Mouse (Mus musculus) cerebellum, adult 2 months (tissue): ENCODE data around the gene Gm28374. TPM values are rescaled to one million over a fixed set of nuclear protein-coding genes. Genes with fewer than 3 reads are reported as not detected.
A peak's percentile ranks its signal among the peaks of the same experiment; 100 is the strongest.
"Not testable (repeated sequence)": the region's sequence is repeated elsewhere in the genome, so short reads cannot be mapped to it uniquely, and the experiment has no call there.

Source experiments
- DNase-seq, 2 experiments: peaks; one replicate each; pipeline ENCODE4 v3.0.0; 2021
- H3K27ac ChIP-seq: fragments of 200-500 bp; 2 replicates; pipeline ENCODE4 v1.5.1; 2012; ENCODE audit warnings: low read length, control low read depth, inconsistent platforms; ENCODE audit not compliant: insufficient read depth
- H3K27me3 ChIP-seq: fragments of 200-500 bp; 2 replicates; pipeline ENCODE4 v1.6.1; 2012; ENCODE audit warnings: inconsistent platforms, mild to moderate bottlenecking, low read length, moderate library complexity; ENCODE audit not compliant: control insufficient read depth, insufficient read depth
- H3K4me1 ChIP-seq: fragments of 200-500 bp; 2 replicates; pipeline ENCODE4 v1.6.1; 2011; ENCODE audit warnings: low read length; ENCODE audit not compliant: control insufficient read depth, insufficient read depth
- H3K4me3 ChIP-seq: fragments of 200-500 bp; replicated peaks from 2 replicates; pipeline ENCODE3; 2011; ENCODE audit warnings: mild to moderate bottlenecking, low read depth, low read length, control low read depth; ENCODE audit not compliant: insufficient read depth
- CTCF ChIP-seq: fragments of 200-500 bp; IDR thresholded peaks from 2 replicates; pipeline ENCODE4 v1.5.1; 2011; ENCODE audit warnings: low read depth, mild to moderate bottlenecking, control low read depth, low read length, moderate library complexity, borderline replicate concordance; ENCODE audit not compliant: insufficient read depth
- POLR2A ChIP-seq: fragments of 200-500 bp; IDR thresholded peaks from 2 replicates; pipeline ENCODE4 v1.6.1; 2011; ENCODE audit warnings: low read length, control low read depth, borderline replicate concordance; ENCODE audit not compliant: insufficient read depth
- WGBS: fragments of 180-500 bp; shearing (Covaris S2); methylation state at CpG from one replicate; pipeline ENCODE4 v1.1.7; 2018; 5-methylcytosine and 5-hydroxymethylcytosine counted together
- polyA plus RNA-seq: library from polyadenylated mRNA; depleted of rRNA; stranded (reverse); fragments of >200 nt; gene quantifications from 2 replicates; pipeline ENCODE4 v1.2.3, GENCODE M21; 2012

The Gm28374 gene
- polyA plus RNA-seq, 1 experiment = 1.3 TPM

DNA sequence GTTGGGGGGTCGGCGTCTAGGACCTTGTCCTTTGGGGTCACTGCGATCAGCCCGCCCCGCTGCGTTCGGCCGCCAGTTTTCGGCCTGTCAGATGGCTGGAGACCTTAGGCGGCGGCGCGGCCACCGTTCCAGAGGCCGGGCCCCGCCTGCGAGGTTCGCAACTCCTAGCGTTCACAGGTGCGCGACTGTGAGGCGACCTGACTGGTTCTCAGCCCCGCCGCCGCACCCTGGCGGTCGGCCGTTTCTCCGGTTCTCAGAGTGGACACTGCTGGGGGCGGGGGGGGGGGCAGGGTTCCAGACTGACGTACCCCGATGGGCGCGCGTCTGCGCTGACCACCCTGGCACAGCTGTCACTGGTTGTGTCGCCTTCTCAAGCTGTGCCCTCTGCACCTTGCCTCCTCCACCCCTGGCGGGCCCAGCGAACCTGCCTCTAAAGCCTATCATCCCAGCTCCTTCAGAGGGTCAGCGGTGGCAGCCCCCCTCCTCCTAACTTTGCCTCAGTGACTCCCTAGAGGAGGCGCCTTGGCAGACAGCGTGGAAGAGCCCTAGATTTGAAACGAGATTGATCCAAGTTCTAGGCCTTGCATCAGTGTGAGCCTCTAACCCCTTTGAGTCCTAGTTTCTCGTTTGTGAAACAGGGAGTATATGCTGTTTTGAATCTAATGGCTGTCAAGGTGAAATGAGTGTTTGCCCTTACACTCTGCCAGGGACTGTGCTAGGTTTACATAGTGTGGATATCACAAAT, 34.7 kb downstream of the Gm28374 start:
- TF ChIP-seq CTCF = no peak
- no peak for TF ChIP-seq POLR2A
- DNase-seq = no peak

DNA sequence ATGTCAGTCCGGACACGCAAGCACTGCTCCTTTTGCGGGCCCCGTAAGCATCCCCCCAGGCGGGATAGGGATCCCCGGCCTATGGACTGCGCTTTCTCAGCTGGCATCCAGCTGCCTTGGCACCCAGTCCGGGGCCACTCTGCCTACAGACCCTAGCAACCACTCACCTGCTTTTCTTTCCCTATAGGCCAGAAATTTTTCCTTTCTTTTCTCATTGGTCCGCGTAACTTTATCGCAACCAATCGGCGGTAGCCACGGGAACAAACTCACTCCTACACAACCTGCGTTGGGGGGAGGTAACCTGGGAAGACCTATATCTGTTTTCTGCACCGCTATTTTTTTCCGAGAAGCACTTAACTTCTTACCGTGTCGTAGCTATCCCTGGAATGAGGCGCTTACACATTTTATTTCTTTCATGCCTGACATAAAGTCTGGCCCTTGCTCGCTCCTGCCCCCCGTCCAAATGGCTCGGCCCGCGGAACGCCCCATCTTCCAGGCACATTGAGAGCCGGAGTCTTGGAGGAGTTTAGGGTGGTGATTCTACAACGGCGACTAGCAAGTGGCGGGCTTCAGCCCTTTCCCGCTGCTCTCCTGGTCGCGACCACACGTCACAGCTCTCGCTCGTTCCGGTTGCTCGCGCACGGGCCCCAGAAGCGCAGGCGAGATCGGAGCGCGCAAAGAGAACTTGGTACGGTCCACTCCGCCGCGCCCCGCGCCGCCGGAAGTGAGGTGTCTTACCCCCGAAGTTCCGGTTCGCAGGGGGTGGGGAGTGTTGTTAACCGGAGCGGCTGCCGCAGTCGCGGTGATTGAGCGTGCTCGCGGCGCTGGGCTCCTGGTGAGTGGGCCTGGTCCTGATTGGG, 35.5 kb downstream of the Gm28374 start, which contains the start of gene Syvn1:
TSS of gene Syvn1 (plus strand) at position 283 of the 860 bp plus-strand sequence.
- TF ChIP-seq CTCF (no peak), POLR2A (peak; percentile 78)
- H3K4me1 ChIP-seq = no peaks in the 10 kb centered on the region; the same call in 1 of the 2 replicates
- DNase-seq = peak; percentile 94 to 96
- no peaks in the 10 kb centered on the region for H3K27me3 ChIP-seq
- H3K27ac ChIP-seq = peak within 1 kb of the TSS; percentile 96
- under 1% methylated on average over 65 of the region's 65 CpGs for WGBS
- peak within 1 kb of the TSS; percentile 87 for H3K4me3 ChIP-seq

More for the DNA sequence above, 34.7 kb downstream of the Gm28374 start:
- H3K4me3 ChIP-seq = peak overlapping the region; percentile 87
- H3K4me1 ChIP-seq = no peaks in the 10 kb centered on the region; the same call in 1 of the 2 replicates
- H3K27me3 ChIP-seq = no peaks in the 10 kb centered on the region
- H3K27ac ChIP-seq = peak overlapping the region; percentile 64; the same call in 1 of the 2 replicates
- whole genome bisulfite sequencing = 1% methylated on average over 41 of the region's 44 CpGs

DNA sequence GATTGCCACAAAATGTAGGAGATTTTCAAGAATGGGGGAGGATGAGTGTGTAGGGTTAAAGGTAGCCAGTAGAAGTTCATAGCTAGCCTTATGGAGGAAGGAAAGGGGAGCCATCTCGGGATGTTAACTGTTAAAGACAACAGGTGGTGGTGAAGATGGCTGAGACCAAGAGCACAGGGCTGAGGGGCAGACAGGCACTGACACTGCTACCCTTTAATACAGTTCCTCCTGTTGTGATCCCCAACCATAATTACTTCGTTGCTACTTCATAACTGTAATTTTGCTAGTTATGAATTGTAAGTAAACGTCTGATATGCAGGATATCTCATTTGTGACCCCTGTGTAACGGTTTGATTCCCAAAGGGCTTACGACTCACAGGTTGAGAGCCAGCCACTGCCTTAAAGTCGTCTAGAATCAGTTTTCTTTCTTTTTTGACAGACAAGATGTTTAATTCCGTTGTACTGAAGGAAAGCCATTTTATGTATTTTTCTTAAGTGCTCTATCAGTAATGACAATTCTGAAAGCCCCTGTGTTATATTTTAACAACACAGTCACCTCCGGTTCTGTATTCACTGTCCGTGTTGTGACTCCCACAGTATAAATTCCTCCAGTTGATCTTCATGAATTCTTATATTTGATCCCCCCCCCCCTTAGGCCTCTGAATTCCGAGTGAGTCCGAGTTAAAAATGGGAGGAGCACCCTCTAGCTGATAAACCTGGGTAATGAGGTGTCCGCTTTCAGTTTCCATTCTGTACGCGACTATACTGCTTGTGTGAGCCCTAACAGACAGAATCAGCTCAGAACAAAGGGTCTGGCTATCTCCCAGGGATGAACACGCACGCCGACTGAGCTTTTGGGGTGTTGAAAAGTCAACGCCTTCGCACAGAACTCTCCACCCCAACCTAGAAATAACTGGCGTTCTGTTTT, 36.4 kb downstream of the Gm28374 start:
- DNase-seq = no peak
- Histone ChIP-seq H3K4me1 (no peaks in the 10 kb centered on the region), H3K4me3 (peak overlapping the region; percentile 87), H3K27ac (peak overlapping the region; percentile 92), H3K27me3 (no peaks in the 10 kb centered on the region)
- no peak for TF ChIP-seq CTCF
- no peak for TF ChIP-seq POLR2A
- WGBS = 9% methylated on average over 20 of the region's 20 CpGs

DNA sequence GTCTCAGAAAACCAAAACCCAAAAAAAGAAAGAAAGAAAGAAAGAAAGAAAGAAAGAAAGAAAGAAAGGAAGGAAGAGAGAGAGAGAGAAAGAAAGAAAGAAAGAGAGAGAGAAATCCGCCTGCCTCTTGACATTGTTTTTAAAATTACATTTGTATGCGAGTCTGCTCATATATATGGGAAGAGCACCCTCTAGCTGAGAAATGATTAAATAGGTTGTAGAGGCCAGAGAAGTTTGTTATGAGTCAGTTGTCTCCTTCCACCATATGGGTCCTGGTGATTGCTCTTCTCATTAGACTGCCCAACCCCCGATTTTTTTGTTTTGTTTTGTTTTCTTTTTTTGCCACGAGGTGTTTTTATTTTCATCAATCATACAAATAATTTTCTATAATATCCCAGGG, 38.0 kb downstream of the Gm28374 start:
- not testable (repeated sequence) for H3K27me3 ChIP-seq, H3K4me1 ChIP-seq, H3K4me3 ChIP-seq, H3K27ac ChIP-seq, DNase-seq
- WGBS = 41% methylated on average over 4 of the region's 4 CpGs

DNA sequence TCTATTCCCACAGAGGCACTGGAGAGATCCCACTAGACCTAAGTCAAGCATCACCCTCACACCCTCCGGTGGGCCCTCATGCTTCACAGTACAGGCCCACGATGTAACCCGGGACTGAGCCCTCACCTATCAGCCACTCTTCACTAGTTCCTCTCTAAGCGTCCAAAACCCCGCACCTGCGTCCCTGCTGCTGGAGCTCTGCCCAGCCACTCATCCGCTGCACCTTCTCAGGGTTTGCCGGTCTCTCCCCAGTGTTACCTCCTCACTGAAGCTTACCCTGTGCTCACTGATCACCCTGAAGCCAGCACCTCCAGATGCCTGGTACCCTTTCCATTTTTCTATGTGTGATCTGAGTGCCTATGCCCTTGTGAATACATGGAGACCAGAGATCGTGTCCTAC, 39.8 kb downstream of the Gm28374 start:
- WGBS = 31% methylated on average over 9 of the region's 9 CpGs
- no peak for TF ChIP-seq POLR2A
- TF ChIP-seq CTCF = no peak
- Histone ChIP-seq H3K27ac (no peak overlapping the region), H3K27me3 (no peaks in the 10 kb centered on the region), H3K4me1 (no peaks in the 10 kb centered on the region), H3K4me3 (no peak overlapping the region)
- no peak for DNase-seq

DNA sequence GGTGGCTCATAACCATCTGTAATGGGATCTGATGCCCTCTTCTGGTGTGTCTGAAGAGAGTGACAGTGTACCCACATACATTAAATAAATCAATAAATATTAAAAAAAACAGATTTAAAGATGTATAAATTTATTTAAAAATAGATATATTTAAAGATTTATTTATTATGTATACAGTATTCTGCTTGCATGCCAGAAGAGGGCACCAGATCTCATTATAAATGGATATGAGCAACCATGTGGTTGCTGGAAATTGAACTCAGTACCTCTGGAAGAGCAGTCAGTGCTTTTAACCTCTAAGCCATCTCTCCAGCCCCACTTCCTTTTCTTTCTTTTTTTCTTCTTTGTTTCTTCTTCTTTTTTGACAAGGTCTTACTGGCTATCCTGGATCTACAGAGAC, 42.1 kb downstream of the Gm28374 start:
- DNase-seq = no peak
- TF ChIP-seq POLR2A (no peak), CTCF (no peak)
- Histone ChIP-seq H3K27ac (no peak overlapping the region), H3K4me1 (no peaks in the 10 kb centered on the region), H3K27me3 (no peaks in the 10 kb centered on the region), H3K4me3 (no peak overlapping the region)

DNA sequence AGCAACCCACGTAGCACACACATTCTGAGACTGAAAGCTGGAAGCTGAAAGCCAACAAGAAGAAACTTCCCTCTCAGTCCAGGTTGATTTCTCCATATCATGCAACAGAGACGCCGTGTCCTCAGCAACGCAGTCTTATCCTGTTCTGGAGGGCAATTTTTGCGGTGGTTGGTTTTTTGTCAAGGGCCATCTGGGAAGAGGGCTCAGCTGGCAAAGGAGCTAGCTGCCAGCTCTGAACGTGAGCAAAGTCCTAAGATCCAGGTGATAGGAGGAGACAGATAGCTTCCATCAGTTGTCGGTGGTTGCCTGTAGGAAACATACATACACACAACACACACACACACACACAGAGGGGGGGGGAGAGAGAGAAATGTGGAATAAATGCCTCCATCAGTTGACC, 43.7 kb downstream of the Gm28374 start:
- WGBS = 34% methylated on average over 7 of the region's 7 CpGs

More for the DNA sequence above, 43.7 kb downstream of the Gm28374 start:
- no peak overlapping the region for H3K4me3 ChIP-seq
- H3K27me3 ChIP-seq = no peaks in the 10 kb centered on the region
- no peak overlapping the region for H3K27ac ChIP-seq
- TF ChIP-seq POLR2A = no peak
- TF ChIP-seq CTCF = no peak
- DNase-seq = no peak
- H3K4me1 ChIP-seq = no peaks in the 10 kb centered on the region
